Mouse (Mus musculus): ENCODE measurements at regions not wholly inside any gene's neighbourhood (a gene's known extent, or its start where the extent isn't known, plus 50 kb on each side); places are given as distances from the start of the nearest gene placed in this dataset.

DNA sequence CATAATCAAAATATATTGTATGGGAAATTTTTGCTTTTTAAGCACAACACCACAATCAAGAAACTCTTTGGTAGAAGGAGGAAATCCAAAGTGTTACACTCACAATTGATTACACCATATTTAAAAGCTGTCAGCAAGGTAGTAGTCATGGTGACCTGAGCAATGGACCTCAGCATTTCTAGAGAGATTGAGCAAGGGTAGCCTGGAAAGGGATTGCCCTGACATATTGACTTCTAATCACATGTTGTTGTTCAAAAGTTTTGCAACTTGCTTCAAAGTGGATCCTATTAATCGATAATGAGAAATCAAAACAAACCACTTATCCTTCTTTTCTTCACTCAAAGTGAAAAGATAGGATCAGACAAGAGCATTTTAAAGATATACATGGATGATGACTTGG is 343.9 kb downstream of the Basp1 start:
- TF ChIP-seq ZC3H11A (IDR thresholded peaks at IDR 0.05; ENCODE audit: borderline replicate concordance, low read depth, low read length) (no peak), ZNF384 (IDR thresholded peaks at IDR 0.05; ENCODE audit: low read depth, low read length) (no peak), MAFK (IDR thresholded peaks at IDR 0.05; ENCODE audit: insufficient read depth, low read depth, low read length) (no peak)
